Mouse (Mus musculus): ENCODE measurements at regions not wholly inside any gene's neighbourhood (a gene's known extent, or its start where the extent isn't known, plus 50 kb on each side); places are given as distances from the start of the nearest gene placed in this dataset.

- DNase-seq: no peak
Measured at GRCm38 (mm10) chr19:50087277-50087676, 591.2 kb downstream of the Sorcs1 start.

GRCm38 (mm10) chr19:50077427-50078040, 600.9 kb downstream of the Sorcs1 start:
- DNase-seq: no peak

GRCm38 (mm10) chr19:50060448-50060847, 618.0 kb downstream of the Sorcs1 start:
- no peak for DNase-seq

- no peak for DNase-seq
Measured at GRCm38 (mm10) chr19:50052910-50053309, 625.5 kb downstream of the Sorcs1 start.

GRCm38 (mm10) chr19:50045761-50046160, 632.7 kb downstream of the Sorcs1 start:
- DNase-seq: no peak

- peak; percentile 10 for DNase-seq
Measured at GRCm38 (mm10) chr19:50013659-50014058, 664.8 kb downstream of the Sorcs1 start.

GRCm38 (mm10) chr19:50005248-50005647, 673.2 kb downstream of the Sorcs1 start:
- DNase-seq: no peak

- no peak for DNase-seq
Measured at GRCm38 (mm10) chr19:49985826-49986225, 692.6 kb downstream of the Sorcs1 start.

GRCm38 (mm10) chr19:49966284-49966841, 712.1 kb downstream of the Sorcs1 start:
- DNase-seq: peak; percentile 5

- no peak for DNase-seq
Measured at GRCm38 (mm10) chr19:49964679-49965078, 713.8 kb downstream of the Sorcs1 start.

- no peak for DNase-seq
Measured at GRCm38 (mm10) chr19:49958517-49958916, 719.9 kb downstream of the Sorcs1 start.

- no peak for DNase-seq
Measured at GRCm38 (mm10) chr19:49931202-49931601, 747.2 kb downstream of the Sorcs1 start.

GRCm38 (mm10) chr19:49911738-49912137, 766.7 kb downstream of the Sorcs1 start:
- no peak for DNase-seq

GRCm38 (mm10) chr19:49880241-49880640, 798.2 kb downstream of the Sorcs1 start:
- no peak for DNase-seq

- peak; percentile 22 for DNase-seq
Measured at GRCm38 (mm10) chr19:49860761-49861160, 817.7 kb downstream of the Sorcs1 start.

- no peak for DNase-seq
Measured at GRCm38 (mm10) chr19:49855481-49856035, 822.9 kb downstream of the Sorcs1 start.

GRCm38 (mm10) chr19:49841984-49842383, 836.5 kb downstream of the Sorcs1 start:
- no peak for DNase-seq

- DNase-seq: no peak
Measured at GRCm38 (mm10) chr19:49839153-49839911, 839.1 kb downstream of the Sorcs1 start.

- DNase-seq: no peak
Measured at GRCm38 (mm10) chr19:49830918-49831317, 847.5 kb downstream of the Sorcs1 start.

- DNase-seq: no peak
Measured at GRCm38 (mm10) chr19:49805636-49806397, 872.6 kb downstream of the Sorcs1 start.
